Mouse (Mus musculus) stomach, postnatal 0 days (tissue): ENCODE data around the gene Lrmda. TPM values are rescaled to one million over a fixed set of nuclear protein-coding genes. Genes with fewer than 3 reads are reported as not detected.
A peak's percentile ranks its signal among the peaks of the same experiment; 100 is the strongest.

Source experiments
- ATAC-seq: fragments of 200-750 bp; cut with Nextera tagmentation; 2 replicates; pipeline ENCODE4 v1.8.0; 2017; ENCODE audit not compliant: low FRiP score, low TSS enrichment
- DNase-seq: peaks from one replicate; pipeline ENCODE4 v3.0.0-alpha.2; 2016; ENCODE audit warnings: low spot score
- H3K27ac ChIP-seq: fragments of 300-500 bp; sonication (generic); replicated peaks from 2 replicates; pipeline ENCODE4 v1.5.1; 2014; ENCODE audit warnings: mild to moderate bottlenecking, control low read depth
- H3K27me3 ChIP-seq: fragments of 300-500 bp; sonication (generic); 2 replicates; pipeline ENCODE4 v1.6.1; 2014; ENCODE audit warnings: low read length; ENCODE audit not compliant: control insufficient read depth, insufficient read depth
- H3K36me3 ChIP-seq: fragments of 300-500 bp; sonication (generic); 2 replicates; pipeline ENCODE4 v1.6.1; 2014; ENCODE audit warnings: low read length, mixed read lengths; ENCODE audit not compliant: control insufficient read depth, insufficient read depth
- H3K4me1 ChIP-seq: fragments of 300-500 bp; sonication (generic); replicated peaks from 2 replicates; pipeline ENCODE4 v1.6.1; 2014; ENCODE audit warnings: antibody characterized with exemption; ENCODE audit not compliant: control insufficient read depth, insufficient read depth
- H3K4me2 ChIP-seq: fragments of 300-500 bp; sonication (generic); replicated peaks from 2 replicates; pipeline ENCODE4 v1.6.1; 2014; ENCODE audit warnings: low read depth, mild to moderate bottlenecking, control low read depth, moderate library complexity
- H3K4me3 ChIP-seq: fragments of 300-500 bp; sonication (generic); 2 replicates; pipeline ENCODE4 v1.5.1; 2014; ENCODE audit warnings: low read depth, low read length, control low read depth
- H3K9ac ChIP-seq: fragments of 300-500 bp; sonication (generic); 2 replicates; pipeline ENCODE4 v1.6.1; 2014; ENCODE audit warnings: mild to moderate bottlenecking, low read length, control low read depth, mixed read lengths
- H3K9me3 ChIP-seq: fragments of 300-500 bp; sonication (generic); 2 replicates; pipeline ENCODE4 v1.6.1; 2016; ENCODE audit warnings: low read length; ENCODE audit not compliant: control insufficient read depth
- CTCF ChIP-seq: IDR thresholded peaks from 2 replicates; pipeline ENCODE4 v1.5.1; 2016; ENCODE audit warnings: antibody characterized with exemption, low read depth, mild to moderate bottlenecking, moderate library complexity
- EP300 ChIP-seq: optimal IDR thresholded peaks from 2 replicates; pipeline ENCODE3; 2016; ENCODE audit warnings: antibody characterized with exemption
- WGBS: fragments of 180-500 bp; shearing (Covaris S2); extraction: QIAGEN DNeasy Blood & Tissue Kit; methylation state at CpG from one replicate; pipeline ENCODE4 v1.1.7; 2014; 5-methylcytosine and 5-hydroxymethylcytosine counted together
- polyA plus RNA-seq: library from polyadenylated mRNA; unstranded; fragments of >200 nt; fragmentation: Nextera tagmentation; extraction: Ambion mirVana; gene quantifications from 2 replicates; pipeline ENCODE4 v1.2.1, GENCODE M21; 2015

The Lrmda gene
- polyA plus RNA-seq, 1 experiment from 2014 or later = 0.39 TPM

DNA sequence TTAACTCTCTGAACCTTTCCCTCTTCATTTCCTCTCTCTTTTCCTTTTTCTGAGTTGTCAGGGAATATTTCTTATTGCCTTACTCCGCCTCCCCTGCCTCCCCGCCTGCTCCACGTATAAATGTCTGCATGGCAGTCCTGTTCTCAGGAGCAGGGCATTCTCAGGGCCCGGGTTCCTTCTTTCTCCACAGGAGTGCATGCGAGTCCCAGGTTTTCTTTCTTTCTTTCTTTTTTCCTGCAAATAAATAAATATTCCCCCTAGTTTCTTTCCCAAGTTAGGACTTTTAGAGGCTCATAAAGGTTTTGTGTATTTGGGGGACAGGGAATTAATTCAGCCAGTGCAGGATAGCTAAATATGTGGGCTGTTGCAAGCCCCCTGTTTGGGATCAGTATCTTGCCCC, 27.7 kb upstream of the Lrmda start:
- Histone ChIP-seq H3K27me3 (no peaks in the 10 kb centered on the region), H3K4me2 (peak overlapping the region; percentile 94), H3K4me3 (peak overlapping the region; percentile 90), H3K9ac (peak overlapping the region; percentile 41; the same call in 1 of the 2 replicates), H3K27ac (peak overlapping the region; percentile 99), H3K9me3 (no peaks in the 10 kb centered on the region), H3K4me1 (no peaks in the 10 kb centered on the region; the same call in 1 of the 2 replicates), H3K36me3 (no peaks in the 10 kb centered on the region)
- ATAC-seq (no peak), DNase-seq (peak; percentile 37)
- TF ChIP-seq EP300 (no peak), CTCF (no peak)
- WGBS = 26% methylated on average over 5 of the region's 5 CpGs

DNA sequence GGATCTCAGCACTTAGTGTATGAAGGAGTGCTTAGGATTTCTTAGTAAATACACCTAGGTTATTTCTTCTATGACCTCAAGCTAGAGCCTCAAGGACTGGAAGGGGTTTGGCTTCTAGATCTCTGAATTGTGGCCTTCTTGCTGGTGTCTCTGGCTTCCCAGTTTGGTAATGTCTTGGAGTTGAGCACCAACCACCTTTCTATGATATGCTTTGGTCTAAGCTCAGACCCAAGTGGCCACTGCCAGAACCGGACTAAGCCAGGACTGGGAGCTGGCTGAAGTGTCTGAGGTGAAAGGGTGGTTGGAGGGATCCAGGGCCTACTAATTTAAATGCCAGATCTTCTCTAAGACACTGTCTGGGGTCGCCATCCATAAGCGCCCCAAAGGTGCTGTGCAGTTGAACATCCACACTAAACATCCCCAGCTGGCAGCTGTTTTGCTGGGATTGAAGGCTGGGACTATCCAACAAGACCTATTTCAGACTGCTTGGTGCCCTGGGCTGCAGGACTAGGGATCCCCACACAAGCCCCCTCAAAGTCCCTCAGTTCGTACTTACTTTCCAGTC, 27.1 kb upstream of the Lrmda start:
- Histone ChIP-seq H3K36me3 (no peaks in the 10 kb centered on the region), H3K9ac (peak overlapping the region; percentile 41; the same call in 1 of the 2 replicates), H3K9me3 (no peaks in the 10 kb centered on the region), H3K27ac (peak overlapping the region; percentile 99), H3K4me1 (no peaks in the 10 kb centered on the region; the same call in 1 of the 2 replicates), H3K4me2 (peak overlapping the region; percentile 94), H3K4me3 (peak overlapping the region; percentile 90; the same call in 1 of the 2 replicates), H3K27me3 (no peaks in the 10 kb centered on the region)
- ATAC-seq (no peak), DNase-seq (no peak)
- 74% methylated on average over 4 of the region's 4 CpGs for WGBS
- TF ChIP-seq CTCF (no peak), EP300 (no peak)

DNA sequence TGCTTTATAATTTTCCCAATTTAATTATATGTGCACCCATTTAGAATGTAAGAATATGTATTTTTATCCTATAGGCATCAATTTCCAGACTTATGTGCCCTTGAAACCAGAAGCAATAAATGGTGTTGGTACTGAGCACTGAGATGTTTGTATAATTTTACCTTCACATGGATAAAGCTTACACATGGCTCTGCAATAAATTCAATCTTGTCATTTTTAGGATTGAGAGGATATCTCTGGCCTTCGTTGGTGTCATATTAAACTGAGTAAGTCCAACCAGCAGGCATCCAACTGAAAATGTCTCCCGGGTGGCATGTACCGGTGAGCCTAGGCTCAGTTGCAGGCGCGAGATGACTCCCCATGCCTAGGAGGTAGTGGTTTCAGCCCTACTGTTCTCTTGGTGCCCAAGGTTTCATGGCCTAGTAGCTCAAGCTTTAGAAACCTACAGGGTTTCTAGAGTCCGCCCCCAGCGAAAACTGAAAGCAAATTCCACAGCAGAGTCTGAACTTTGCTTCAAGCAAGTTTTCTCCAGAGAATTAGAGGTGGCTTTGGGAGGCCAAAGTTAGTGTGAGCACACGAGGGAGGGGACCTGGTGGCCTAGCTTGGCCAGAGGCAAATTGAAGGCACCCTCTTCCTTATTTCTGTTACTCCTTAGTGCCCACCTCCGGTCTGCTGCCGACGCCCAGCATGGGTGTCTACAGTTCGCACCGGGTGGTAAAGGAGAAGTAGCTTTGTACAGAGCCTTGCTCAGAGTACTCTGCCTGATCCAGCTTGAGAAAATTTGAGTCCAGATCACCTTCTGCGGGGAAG, 26.1 kb upstream of the Lrmda start:
- DNase-seq (peak; percentile 53), ATAC-seq (no peak)
- H3K9me3 ChIP-seq = no peaks in the 10 kb centered on the region
- H3K4me3 ChIP-seq = peak overlapping the region; percentile 75
- H3K27me3 ChIP-seq = no peaks in the 10 kb centered on the region
- peak overlapping the region; percentile 60 for H3K9ac ChIP-seq
- TF ChIP-seq EP300 (no peak), CTCF (no peak)
- H3K36me3 ChIP-seq = no peaks in the 10 kb centered on the region
- H3K27ac ChIP-seq = peak overlapping the region; percentile 89
- peak overlapping the region; percentile 80 for H3K4me2 ChIP-seq
- 38% methylated on average over 14 of the region's 14 CpGs for WGBS
- no peaks in the 10 kb centered on the region; the same call in 1 of the 2 replicates for H3K4me1 ChIP-seq

DNA sequence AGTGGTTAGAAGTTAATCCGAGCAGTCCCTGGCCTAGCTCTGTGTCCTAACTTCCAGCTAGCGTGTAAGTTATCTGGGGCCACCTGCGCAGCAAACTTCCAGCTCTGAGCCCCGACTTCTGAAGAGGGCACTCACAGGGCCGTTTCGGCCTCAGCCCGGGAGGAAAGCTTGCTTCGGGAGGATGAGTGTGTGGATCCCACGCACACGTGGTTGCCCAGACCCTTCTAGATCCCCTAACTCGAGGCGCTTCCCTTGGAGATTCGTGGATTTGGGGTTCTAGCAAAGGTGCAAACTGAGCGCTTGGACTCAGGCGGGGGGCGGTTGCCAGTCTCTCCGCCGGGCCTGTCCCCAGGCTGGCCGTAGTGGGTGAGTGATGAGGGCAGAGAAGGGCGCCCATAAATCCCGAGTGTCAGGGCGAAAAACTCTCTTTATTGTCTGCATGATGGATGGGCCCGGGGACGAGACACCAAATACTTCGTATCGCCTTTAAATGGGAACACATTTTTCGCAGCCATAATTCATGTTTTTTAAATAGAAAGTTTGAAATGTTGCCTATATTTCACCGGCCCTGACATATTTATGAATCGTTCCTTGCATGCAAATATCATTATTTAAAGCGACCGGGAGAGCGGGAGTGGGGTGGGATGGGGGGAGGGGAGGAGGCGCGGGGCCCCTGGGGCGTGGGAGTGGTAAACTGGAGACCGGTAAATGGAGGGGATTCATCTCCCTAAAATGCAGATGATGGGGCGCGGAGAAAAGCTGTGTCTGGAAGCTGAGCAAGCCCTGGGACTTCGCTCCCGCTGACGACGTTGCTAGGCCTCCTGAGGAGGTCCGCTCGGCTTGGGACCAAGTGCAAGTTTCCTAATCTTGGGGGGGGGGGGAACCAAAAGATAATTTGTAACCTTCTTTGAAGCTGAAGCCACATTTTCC, 25.2 kb upstream of the Lrmda start:
- no peak for ATAC-seq
- Histone ChIP-seq H3K27ac (peak overlapping the region; percentile 89), H3K9ac (peak overlapping the region; percentile 71), H3K27me3 (no peaks in the 10 kb centered on the region), H3K9me3 (no peaks in the 10 kb centered on the region), H3K4me3 (peak overlapping the region; percentile 75), H3K4me1 (no peaks in the 10 kb centered on the region; the same call in 1 of the 2 replicates), H3K4me2 (peak overlapping the region; percentile 80), H3K36me3 (no peaks in the 10 kb centered on the region)
- 11% methylated on average over 44 of the region's 44 CpGs for WGBS
- DNase-seq = peak; percentile 49
- TF ChIP-seq CTCF = no peak
- TF ChIP-seq EP300 = no peak

DNA sequence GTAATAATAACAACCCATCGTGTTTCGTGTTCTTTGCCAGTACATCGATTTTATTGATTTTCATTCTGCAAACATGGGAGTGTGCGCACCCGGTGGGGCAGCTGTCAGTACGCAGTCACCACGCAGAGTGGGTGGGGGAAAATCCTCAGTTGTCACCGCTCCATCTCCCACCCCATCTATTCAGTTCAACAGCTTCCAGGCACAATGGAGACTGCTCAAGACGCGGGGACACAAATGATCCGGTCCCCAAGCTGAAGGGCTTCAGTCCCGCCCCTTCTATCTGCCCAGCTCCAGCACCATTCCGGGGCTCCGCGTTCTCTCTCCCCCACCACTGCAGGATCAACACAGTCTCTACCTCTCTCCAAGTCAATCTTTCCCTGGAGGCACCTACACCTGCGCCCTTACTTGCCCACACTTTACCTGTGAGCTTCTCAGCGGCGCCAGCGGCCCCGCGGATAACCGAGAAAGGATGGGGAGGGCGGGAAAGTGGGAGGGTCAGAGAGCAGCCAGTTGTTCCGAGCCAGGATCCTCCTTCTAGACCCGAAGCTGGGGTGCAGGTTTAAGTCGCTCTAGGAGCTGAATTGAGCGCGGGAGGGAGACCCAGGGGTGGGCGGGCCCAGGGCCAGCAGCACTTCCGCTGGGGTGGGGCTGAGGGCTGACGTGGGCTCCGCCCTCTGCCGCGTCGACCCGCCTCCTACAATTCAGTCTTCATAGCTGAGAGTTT, 24.3 kb upstream of the Lrmda start:
- peak; percentile 85 for ATAC-seq
- no peaks in the 10 kb centered on the region for H3K36me3 ChIP-seq
- H3K4me1 ChIP-seq = no peaks in the 10 kb centered on the region; the same call in 1 of the 2 replicates
- H3K4me2 ChIP-seq = peak overlapping the region; percentile 80
- peak overlapping the region; percentile 75 for H3K4me3 ChIP-seq
- no peaks in the 10 kb centered on the region for H3K27me3 ChIP-seq
- H3K27ac ChIP-seq = peak overlapping the region; percentile 89
- TF ChIP-seq CTCF = peak; percentile 20; the same call in 1 of the 2 replicates
- TF ChIP-seq EP300 = no peak
- no peaks in the 10 kb centered on the region for H3K9me3 ChIP-seq
- peak; percentile 92 for DNase-seq
- peak overlapping the region; percentile 71 for H3K9ac ChIP-seq
- 1% methylated on average over 35 of the region's 36 CpGs for WGBS
